Mouse (Mus musculus) skeletal muscle tissue, adult 2 months (tissue): ENCODE results near the gene Fam184b.
"Not testable (repeated sequence)": the region's sequence is repeated elsewhere in the genome, so short reads cannot be mapped to it uniquely, and the experiment has no call there.

Experiments
- DNase-seq: peaks from one replicate; pipeline ENCODE4 v3.0.0-alpha.2; 2012; ENCODE audit warnings: low read depth, low spot score

The Fam184b gene

GRCm38 (mm10) chr5:45638806-45639714, at the start of gene Fam184b:
TSS of gene Fam184b (minus strand) at chr5:45639614.
- DNase-seq, result no peak

- no peak for DNase-seq
Measured at GRCm38 (mm10) chr5:45689152-45689551, 49.7 kb upstream of the Fam184b start.

- no peak for DNase-seq
Measured at GRCm38 (mm10) chr5:45686223-45686622, 46.8 kb upstream of the Fam184b start.

- no peak for DNase-seq
Measured at GRCm38 (mm10) chr5:45685243-45685642, 45.8 kb upstream of the Fam184b start.

GRCm38 (mm10) chr5:45683388-45683787, 44.0 kb upstream of the Fam184b start:
- no peak for DNase-seq

- DNase-seq, result no peak
Measured at GRCm38 (mm10) chr5:45679955-45680354, 40.5 kb upstream of the Fam184b start.

GRCm38 (mm10) chr5:45677639-45678038, 38.2 kb upstream of the Fam184b start:
- DNase-seq, result no peak

GRCm38 (mm10) chr5:45675032-45675431, 35.6 kb upstream of the Fam184b start:
- no peak for DNase-seq

- DNase-seq, result no peak
Measured at GRCm38 (mm10) chr5:45670894-45671494, 31.6 kb upstream of the Fam184b start.

GRCm38 (mm10) chr5:45670280-45670670, 30.9 kb upstream of the Fam184b start:
- DNase-seq, result no peak

- peak; percentile 96 for DNase-seq
Measured at GRCm38 (mm10) chr5:45669598-45670279, 30.3 kb upstream of the Fam184b start, which contains the start of gene Ncapg. TSS of gene Ncapg (plus strand) at chr5:45669919.

GRCm38 (mm10) chr5:45669234-45669597, 29.8 kb upstream of the Fam184b start:
- DNase-seq, result peak; percentile 6

- DNase-seq, result no peak
Measured at GRCm38 (mm10) chr5:45668831-45669230, 29.4 kb upstream of the Fam184b start.

GRCm38 (mm10) chr5:45668324-45668723, 28.9 kb upstream of the Fam184b start:
- DNase-seq, result no peak

GRCm38 (mm10) chr5:45658406-45658805, 19.0 kb upstream of the Fam184b start:
- not testable (repeated sequence) for DNase-seq

GRCm38 (mm10) chr5:45651026-45651703, 11.8 kb upstream of the Fam184b start:
- DNase-seq, result no peak

- DNase-seq, result no peak
Measured at GRCm38 (mm10) chr5:45639715-45640092, 290 bp upstream of the Fam184b start.

- no peak for DNase-seq
Measured at GRCm38 (mm10) chr5:45638378-45638777, 1.0 kb downstream of the Fam184b start.

GRCm38 (mm10) chr5:45629470-45629869, 9.9 kb downstream of the Fam184b start:
- DNase-seq, result no peak

GRCm38 (mm10) chr5:45627771-45628170, 11.6 kb downstream of the Fam184b start:
- no peak for DNase-seq

GRCm38 (mm10) chr5:45621511-45621910, 17.9 kb downstream of the Fam184b start:
- DNase-seq, result no peak

GRCm38 (mm10) chr5:45599056-45599455, 40.4 kb downstream of the Fam184b start:
- no peak for DNase-seq
